Mouse (Mus musculus): ENCODE results near the gene Ep300. TPM values are rescaled to one million over a fixed set of nuclear protein-coding genes. Genes with fewer than 3 reads are reported as not detected.
A peak's percentile ranks its signal among the peaks of the same experiment; 100 is the strongest.

The Ep300 gene
- total and polyA plus RNA-seq, 3 experiments, result 11.6 to 45.2 (median 32.3) TPM

GRCm38 (mm10) chr15:81694891-81695290, 109.7 kb downstream of the Ep300 start:
- no peaks in the 10 kb centered on the region for H3K79me2 ChIP-seq (ENCODE audit: control insufficient read depth, insufficient read depth, low read length, poor library complexity)
- H3K4me1 ChIP-seq (ENCODE audit: control insufficient read depth in 1 of 2, insufficient read depth in 2 of 2, low read length in 2 of 2), result peaks cover 0 to 2% of the 10 kb centered on the region in 2 experiments; a peak in 1 of 4 replicates
- TF ChIP-seq BHLHE40 (IDR thresholded peaks at IDR 0.05; ENCODE audit: borderline replicate concordance, low read depth, low read length), result no peak
- no peak for TF ChIP-seq POLR2AphosphoS5 (IDR thresholded peaks at IDR 0.05; ENCODE audit: borderline replicate concordance, low read depth, low read length)
- TF ChIP-seq MEF2A (IDR thresholded peaks at IDR 0.05; ENCODE audit: extremely low read depth, insufficient replicate concordance, low read depth, low read length, poor library complexity, severe bottlenecking), result no peak
- TF ChIP-seq TBP (IDR thresholded peaks at IDR 0.05; ENCODE audit: low read depth, low read length), result no peak
- H3K27me3 ChIP-seq (ENCODE audit: control insufficient read depth in 1 of 2, insufficient read depth in 2 of 2, low read length in 2 of 2), result no peaks in the 10 kb centered on the region
- H3K36me3 ChIP-seq (ENCODE audit: control insufficient read depth in 1 of 2, insufficient read depth in 2 of 2, low read length in 2 of 2), result 0 out of 4 replicates have a peak, but pooled peaks cover 0 to 1% of the 10 kb centered on the region in 2 experiments
- no peak overlapping the region for H3K4me3 ChIP-seq (ENCODE audit: control insufficient read depth in 1 of 2, insufficient read depth in 1 of 2, low read depth in 2 of 2, low read length in 2 of 2)
- H3K9me3 ChIP-seq (replicated peaks; ENCODE audit: insufficient read depth, low read length), result no peaks in the 10 kb centered on the region
- H3K27ac ChIP-seq (ENCODE audit: control insufficient read depth, low read depth, low read length), result no peak overlapping the region
- no peak for DNase-seq (ENCODE audit: low read depth, low spot score)
- no peak overlapping the region for H3K9ac ChIP-seq (ENCODE audit: control insufficient read depth, low read depth, low read length, poor library complexity, severe bottlenecking)

GRCm38 (mm10) chr15:81697175-81697574, 112.0 kb downstream of the Ep300 start, which contains the start of gene Chadl:
TSS of gene Chadl (minus strand) at chr15:81697287.
- H3K4me3 ChIP-seq (ENCODE audit: control insufficient read depth in 1 of 2, insufficient read depth in 1 of 2, low read depth in 2 of 2, low read length in 2 of 2), result no peak within 1 kb of the TSS
- H3K27me3 ChIP-seq (ENCODE audit: control insufficient read depth in 1 of 2, insufficient read depth in 2 of 2, low read length in 2 of 2), result no peaks in the 10 kb centered on the region
- TF ChIP-seq TCF12 (IDR thresholded peaks at IDR 0.05; ENCODE audit: low read depth, low read length) (no peak), TAL1 (IDR thresholded peaks at IDR 0.05; ENCODE audit: low read length) (no peak), ZMIZ1 (IDR thresholded peaks at IDR 0.05; ENCODE audit: low read depth, low read length) (no peak), SIN3A (IDR thresholded peaks at IDR 0.05; ENCODE audit: low read length) (no peak), E2F4 (IDR thresholded peaks at IDR 0.05; ENCODE audit: borderline replicate concordance, low read depth, low read length) (no peak), MEF2A (IDR thresholded peaks at IDR 0.05; ENCODE audit: extremely low read depth, insufficient replicate concordance, low read depth, low read length, poor library complexity, severe bottlenecking) (no peak), GABPA (IDR thresholded peaks at IDR 0.05; ENCODE audit: low read depth, low read length) (no peak), BHLHE40 (IDR thresholded peaks at IDR 0.05; ENCODE audit: borderline replicate concordance, low read depth, low read length) (no peak)
- no peak within 1 kb of the TSS for H3K9ac ChIP-seq (ENCODE audit: control insufficient read depth, low read depth, low read length, poor library complexity, severe bottlenecking)
- H3K79me2 ChIP-seq (ENCODE audit: control insufficient read depth, insufficient read depth, low read length, poor library complexity), result no peaks in the 10 kb centered on the region
- H3K4me1 ChIP-seq (ENCODE audit: control insufficient read depth in 1 of 2, insufficient read depth in 2 of 2, low read length in 2 of 2), result peaks cover 2 to 11% of the 10 kb centered on the region in 2 experiments; a peak in 2 of 4 replicates
- no peak for DNase-seq (ENCODE audit: low read depth, low spot score)
- no peaks in the 10 kb centered on the region for H3K9me3 ChIP-seq (replicated peaks; ENCODE audit: insufficient read depth, low read length)
- no peak within 1 kb of the TSS for H3K27ac ChIP-seq (ENCODE audit: control insufficient read depth, low read depth, low read length)
- H3K36me3 ChIP-seq (ENCODE audit: control insufficient read depth in 1 of 2, insufficient read depth in 2 of 2, low read length in 2 of 2), result peaks cover 0 to 8% of the 10 kb centered on the region in 2 experiments; a peak in 1 of 4 replicates

- no peak for TF ChIP-seq MAFK (IDR thresholded peaks at IDR 0.05; ENCODE audit: borderline replicate concordance, low read depth, low read length)
- TF ChIP-seq SMC3 (IDR thresholded peaks at IDR 0.05; ENCODE audit: low read depth, low read length), result peak; percentile 73
- no peak for TF ChIP-seq SIN3A (IDR thresholded peaks at IDR 0.05; ENCODE audit: low read length)
- TF ChIP-seq ZKSCAN1 (IDR thresholded peaks at IDR 0.05; ENCODE audit: low read depth, low read length), result no peak
- TF ChIP-seq MYC (IDR thresholded peaks at IDR 0.05; ENCODE audit: low read depth, low read length), result peak; percentile 58; the same call in 1 of the 2 replicates
- peak; percentile 78 for TF ChIP-seq ZC3H11A (IDR thresholded peaks at IDR 0.05; ENCODE audit: low read depth, low read length)
- peak; percentile 75 for TF ChIP-seq RAD21 (IDR thresholded peaks at IDR 0.05; ENCODE audit: low read depth, low read length)
- peak; percentile 71 to 82 (median 75) for TF ChIP-seq CTCF (IDR thresholded peaks at IDR 0.05 in 2 of 3, conservative IDR thresholded peaks at IDR 0.05 in 1 of 3; ENCODE audit: control insufficient read depth in 1 of 3, insufficient read depth in 1 of 3, low read depth in 2 of 3, low read length in 3 of 3, poor library complexity in 1 of 3, severe bottlenecking in 1 of 3)
- TF ChIP-seq MAX (IDR thresholded peaks at IDR 0.05; ENCODE audit: low read length), result no peak
- peak; percentile 89 for TF ChIP-seq ZNF384 (IDR thresholded peaks at IDR 0.05; ENCODE audit: low read depth, low read length)
- TF ChIP-seq TBP (IDR thresholded peaks at IDR 0.05; ENCODE audit: low read depth, low read length), result no peak
- TF ChIP-seq MEF2A (IDR thresholded peaks at IDR 0.05; ENCODE audit: extremely low read depth, insufficient replicate concordance, low read depth, low read length, poor library complexity, severe bottlenecking), result no peak
- Histone ChIP-seq H3K27ac (ENCODE audit: control insufficient read depth, low read depth, low read length) (no peak overlapping the region), H3K4me3 (ENCODE audit: control insufficient read depth in 1 of 2, insufficient read depth in 1 of 2, low read depth in 2 of 2, low read length in 2 of 2) (no peak overlapping the region), H3K9ac (ENCODE audit: control insufficient read depth, low read depth, low read length, poor library complexity, severe bottlenecking) (no peak overlapping the region), H3K27me3 (ENCODE audit: control insufficient read depth in 1 of 2, insufficient read depth in 2 of 2, low read length in 2 of 2) (no peaks in the 10 kb centered on the region), H3K36me3 (ENCODE audit: control insufficient read depth in 1 of 2, insufficient read depth in 2 of 2, low read length in 2 of 2) (peaks cover 0 to 8% of the 10 kb centered on the region in 2 experiments; a peak in 1 of 4 replicates), H3K9me3 (replicated peaks; ENCODE audit: insufficient read depth, low read length) (no peaks in the 10 kb centered on the region), H3K79me2 (ENCODE audit: control insufficient read depth, insufficient read depth, low read length, poor library complexity) (no peaks in the 10 kb centered on the region), H3K4me1 (ENCODE audit: control insufficient read depth in 1 of 2, insufficient read depth in 2 of 2, low read length in 2 of 2) (peaks cover 2 to 11% of the 10 kb centered on the region in 2 experiments; a peak in 2 of 4 replicates)
- DNase-seq (ENCODE audit: low read depth, low spot score), result peak; percentile 80
These were observed 112.7 kb downstream of the Ep300 start for GRCm38 (mm10) chr15:81697847-81698246.
